Mouse (Mus musculus): Measurements from ENCODE around the gene Zfp511. TPM values are rescaled to one million over a fixed set of nuclear protein-coding genes. Genes with fewer than 3 reads are reported as not detected.

Zfp511 gene
- total RNA-seq, 2 experiments from 2014 or later: 7.5 to 8.4 TPM

DNA sequence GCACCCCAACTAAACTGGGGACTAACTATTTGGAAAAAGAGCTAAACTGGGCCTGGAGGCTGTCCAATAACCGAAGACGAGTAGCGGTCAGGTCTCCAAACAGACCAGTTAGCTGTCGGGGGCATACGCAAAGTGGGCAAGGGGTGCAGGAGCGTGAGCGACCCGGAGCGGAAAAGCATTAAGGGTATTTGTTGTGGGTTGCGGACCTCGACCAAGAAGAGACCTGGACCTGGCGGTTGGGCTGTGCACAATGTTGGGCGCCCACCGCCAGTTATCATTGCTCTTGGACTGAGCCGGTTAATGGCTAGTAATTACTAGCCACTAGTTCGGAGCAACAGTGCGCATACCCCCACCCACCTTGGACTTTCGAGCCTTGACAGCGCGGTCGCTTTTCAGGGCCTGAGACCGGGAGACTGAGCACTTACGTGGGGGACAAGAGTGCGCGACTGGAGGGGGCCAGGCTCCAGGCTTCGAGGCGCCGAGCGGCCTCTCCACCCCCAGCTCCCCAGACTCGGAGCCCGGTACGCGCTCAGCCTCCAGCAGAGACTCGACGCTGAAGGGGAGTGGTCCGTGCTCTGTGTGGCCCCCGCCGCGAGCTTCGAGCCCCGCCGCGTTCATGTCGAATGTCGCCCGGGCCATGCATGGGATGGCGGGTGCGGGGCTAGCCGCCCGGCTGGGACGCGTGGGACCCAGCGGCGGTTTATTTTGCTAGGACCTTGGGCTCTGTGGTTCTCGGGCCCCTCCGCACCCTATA lies 12.3 kb downstream of the Zfp511 start, which contains the start of gene Msx3:
Msx3 (minus strand) TSS at position 729 of the 754 bp plus-strand sequence.
- no peak for DNase-seq

DNA sequence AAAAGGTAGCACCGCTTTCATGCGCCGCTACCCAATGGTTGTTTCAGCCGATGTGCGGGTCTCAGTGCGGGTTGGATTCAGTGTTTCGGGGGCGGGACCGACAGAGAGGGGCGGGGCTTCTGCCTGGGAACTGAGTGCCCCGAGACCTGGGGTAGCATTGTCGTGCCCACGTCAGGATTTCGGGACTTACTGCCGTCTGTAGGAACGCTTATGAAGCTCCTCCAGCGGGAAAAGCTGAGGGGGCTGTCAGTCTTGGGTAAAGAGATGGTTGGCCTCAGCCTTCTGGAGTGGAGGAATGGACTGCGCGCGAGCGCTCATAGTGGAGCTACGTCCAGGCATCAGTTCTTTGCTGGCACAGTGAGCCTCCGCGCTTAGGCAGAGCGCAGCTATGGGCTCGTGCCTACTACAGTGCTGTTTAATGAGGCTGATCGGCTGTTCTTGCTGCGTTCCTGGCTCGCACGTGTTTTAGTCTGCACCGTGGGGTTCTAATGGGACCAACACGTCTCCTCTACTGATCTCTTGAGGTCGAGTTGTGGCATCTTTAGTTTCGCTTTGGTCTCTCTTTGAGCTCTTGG lies 13.0 kb downstream of the Zfp511 start:
- DNase-seq: peak in 1 of 2 experiments; percentile 45

DNA sequence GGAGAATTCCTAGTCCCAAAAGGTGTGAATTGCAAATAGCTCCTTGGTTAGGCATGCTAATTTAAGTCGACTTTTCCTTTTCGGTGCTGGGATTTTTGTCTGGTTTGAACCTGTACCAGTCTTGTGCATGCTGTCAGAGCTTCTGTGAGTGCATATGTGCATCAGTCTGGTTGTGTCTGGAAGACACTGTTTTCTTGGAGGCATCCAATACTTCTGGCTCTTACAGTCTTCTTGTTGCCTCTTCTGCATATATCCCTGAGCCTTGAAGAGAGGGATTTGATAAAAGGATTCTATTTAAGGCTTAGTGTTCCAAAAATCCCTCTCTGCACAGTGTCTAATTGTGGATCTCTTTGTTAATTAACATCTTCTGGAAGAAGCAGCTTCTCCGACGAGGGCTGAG lies 17.9 kb downstream of the Zfp511 start:
- no peak for DNase-seq

DNA sequence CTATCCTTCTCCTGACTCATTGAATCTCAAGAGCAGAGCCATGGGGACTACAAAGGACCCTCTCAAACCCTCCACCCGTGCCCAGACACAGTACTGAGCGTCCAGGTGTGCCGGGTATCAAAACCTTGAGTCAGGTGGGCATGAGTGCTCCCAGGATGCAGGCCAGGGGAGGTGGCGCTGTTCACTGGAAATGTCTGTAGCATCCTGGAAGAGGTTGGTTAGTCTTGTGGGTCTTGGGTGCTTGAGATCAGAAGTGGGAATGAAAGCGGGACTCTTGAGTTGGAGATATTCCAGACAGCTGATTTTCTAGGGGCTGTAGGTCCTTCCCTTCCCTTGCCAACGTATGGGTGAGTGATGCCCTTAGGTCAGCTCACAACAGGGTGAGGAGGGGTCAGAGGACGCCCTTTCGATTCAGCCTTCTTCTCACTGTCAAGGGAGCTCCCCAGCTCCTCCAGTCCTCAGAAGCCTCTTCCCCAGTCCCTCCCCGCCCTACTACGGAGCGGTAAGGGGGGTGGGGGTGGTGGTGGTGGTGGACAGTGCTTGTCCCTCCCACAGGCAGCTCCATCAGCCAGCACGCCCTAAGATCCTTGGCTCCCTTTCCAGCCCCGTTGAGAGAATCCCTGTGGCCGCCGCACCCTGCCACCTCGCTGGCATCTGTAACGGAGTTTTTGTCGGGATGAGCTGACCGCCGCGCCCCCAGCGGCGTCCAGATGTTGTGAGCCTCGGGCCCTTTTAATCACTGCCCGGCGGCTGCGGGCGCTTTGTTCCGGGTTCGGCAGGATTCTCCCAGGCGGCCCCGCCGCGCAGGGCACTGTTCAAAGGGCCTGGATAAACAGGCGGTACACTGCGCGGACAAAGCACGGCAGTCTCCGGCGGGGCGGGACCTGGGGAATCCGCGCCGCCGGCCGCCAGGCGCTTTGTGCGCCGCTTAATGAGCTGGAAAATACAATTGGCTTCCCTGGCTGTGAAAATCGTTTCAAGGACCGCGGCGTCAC lies 21.5 kb downstream of the Zfp511 start:
- DNase-seq: peak in 1 of 2 experiments; percentile 19

DNA sequence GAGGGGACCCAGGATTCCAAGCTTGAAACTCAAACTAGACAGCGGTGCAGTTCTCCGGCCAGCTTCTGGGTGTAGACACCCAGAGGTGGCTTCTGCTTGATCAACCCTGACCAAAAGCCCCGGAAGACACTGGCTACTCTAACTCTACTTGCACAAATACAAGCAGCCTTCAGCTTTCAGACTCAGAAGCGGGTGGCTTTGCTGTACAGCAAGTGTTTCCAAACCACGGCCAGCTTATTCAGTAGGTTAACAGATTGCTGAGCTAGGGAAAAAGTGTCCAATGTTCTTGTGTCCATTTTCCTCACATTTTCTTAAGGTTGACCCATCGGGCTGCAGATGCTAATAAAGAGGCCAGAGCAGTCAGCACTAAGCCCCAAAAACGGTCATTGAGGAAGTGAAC lies 22.3 kb downstream of the Zfp511 start:
- DNase-seq: no peak

DNA sequence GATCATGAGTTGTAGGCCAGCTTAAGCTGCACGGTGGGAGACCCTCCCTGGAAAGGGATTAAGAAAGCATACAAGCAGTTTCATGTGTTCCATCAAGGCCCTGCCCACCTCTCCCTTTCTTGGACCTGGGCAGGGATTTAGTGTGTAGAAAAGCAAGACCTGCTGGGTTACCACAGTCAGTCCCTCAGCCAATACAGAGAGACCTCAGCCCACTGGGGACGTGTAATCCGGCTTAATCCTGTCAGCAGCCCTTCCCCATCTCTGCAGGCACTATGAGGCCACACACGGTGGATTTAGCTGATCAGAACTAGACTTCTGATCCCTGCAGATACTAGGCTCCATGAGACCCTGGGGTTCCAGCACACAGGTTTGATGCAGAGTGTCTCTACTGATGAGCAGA lies 23.4 kb downstream of the Zfp511 start:
- DNase-seq: no peak

DNA sequence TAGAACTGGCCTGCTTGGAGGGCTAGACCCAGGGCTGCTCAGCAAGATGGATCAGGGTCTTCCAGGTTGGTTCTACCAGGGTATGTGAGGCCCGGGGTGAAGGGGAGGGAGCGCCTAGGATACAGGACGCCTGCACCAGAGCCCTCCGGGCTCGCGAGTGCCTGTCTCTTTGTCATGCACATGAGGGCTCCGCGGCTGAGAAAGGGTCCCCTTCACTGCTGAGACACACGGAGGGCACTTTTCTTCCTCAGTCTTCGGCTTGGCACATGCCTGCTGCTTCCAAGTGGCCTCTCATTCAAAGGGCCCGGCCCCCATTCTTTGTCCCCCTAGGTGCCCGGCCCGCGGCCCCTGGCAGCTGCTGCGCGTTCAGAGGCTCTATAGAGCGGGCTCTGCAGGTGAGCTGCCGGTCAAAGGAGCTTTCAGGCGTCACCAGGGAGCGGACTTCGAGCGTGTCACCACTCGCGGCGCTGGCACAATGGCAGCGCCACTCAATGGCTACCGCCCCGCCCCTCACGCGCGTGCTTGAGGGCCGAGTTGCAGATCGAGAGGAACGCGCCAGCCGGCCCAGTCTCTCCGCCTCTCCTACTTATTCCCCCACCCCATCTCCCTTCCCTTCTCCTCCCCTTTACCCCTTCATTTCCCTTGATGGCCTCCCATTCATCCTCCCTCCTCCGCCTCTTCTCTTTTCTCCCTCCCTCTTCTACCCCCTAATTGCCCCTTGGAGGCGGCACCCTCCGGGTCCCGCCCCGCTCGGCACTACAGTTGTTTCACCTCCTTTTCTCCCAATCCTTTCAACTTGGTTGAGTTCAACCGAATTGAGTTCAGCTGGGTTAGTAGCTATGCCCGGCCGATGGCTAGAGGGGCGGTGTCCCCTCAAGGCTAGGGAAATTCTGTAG lies 25.0 kb downstream of the Zfp511 start:
- DNase-seq: no peak

DNA sequence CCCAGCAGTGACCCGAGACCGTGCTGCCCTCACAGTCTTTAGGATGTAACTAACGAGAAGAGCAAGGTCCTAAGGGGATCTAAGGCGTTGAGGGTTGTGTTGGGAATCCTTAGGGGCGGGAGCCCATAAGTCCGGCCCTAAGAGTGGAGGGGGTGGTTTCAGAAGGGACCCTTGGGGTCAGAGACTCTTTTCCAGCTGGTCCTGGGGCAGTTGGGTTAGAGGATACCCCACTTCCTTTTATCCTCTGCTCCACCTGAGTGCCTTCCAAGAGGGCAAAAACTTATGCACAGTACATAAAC lies 25.6 kb downstream of the Zfp511 start:
- no peak for DNase-seq

DNA sequence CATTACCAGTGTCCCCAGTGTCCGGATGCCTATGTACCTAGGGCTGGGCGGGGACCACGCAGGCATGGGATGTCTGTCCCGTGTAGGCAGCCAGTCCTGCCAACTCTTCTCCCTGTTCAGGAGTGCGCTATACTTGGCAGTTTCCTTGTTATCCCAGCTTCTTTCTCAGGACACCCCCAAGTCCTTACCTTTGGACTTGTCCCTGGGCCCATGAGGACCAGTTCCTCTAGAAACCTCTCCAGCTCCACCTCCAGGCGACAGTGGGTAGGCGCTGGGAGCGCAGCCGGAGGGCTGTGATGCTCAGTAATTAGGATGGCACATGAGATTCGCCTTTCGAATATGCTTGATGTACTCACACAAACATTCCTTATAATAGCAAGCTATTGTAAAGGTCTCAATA lies 26.1 kb downstream of the Zfp511 start:
- DNase-seq: peak in 1 of 2 experiments; percentile 15

DNA sequence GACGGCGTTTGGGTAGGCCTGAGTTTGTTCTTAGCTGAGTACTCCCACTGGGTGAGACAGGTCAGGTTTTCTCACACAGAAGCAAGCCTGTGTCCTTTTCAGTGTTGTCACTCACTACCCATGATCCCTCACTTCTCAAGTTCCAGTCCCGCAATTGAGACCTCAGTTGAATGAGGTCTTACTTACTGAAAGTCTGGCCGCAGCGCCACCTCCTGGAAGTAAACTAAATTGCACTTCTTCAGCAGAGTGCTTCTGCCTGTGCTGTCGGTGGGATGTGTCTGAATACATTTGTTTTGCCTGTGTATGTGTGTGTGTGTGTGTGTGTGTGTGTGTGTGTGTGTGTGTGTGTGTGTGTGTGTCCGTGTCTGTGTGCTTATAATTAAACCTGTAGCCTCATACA lies 26.9 kb downstream of the Zfp511 start:
- peak; percentile 40 to 75 for DNase-seq

DNA sequence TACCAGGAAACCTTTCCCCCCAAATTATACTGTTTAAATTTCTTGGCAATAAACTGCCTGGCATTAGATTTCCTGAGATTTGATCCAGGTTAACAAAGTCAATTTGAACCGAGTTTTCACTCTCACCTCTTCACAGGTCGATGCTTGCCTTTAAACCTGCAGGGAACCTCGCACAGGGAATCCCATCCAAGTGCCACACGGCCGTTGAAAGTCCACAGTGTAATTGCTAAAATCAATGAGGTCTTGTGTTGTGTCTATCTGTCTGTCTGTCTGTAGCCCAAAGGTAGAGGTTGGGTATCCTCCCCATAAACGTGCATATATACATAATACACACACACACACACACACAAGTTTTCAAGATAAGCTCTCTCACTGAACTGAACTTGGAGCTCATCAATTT lies 31.2 kb downstream of the Zfp511 start:
- DNase-seq: no peak

DNA sequence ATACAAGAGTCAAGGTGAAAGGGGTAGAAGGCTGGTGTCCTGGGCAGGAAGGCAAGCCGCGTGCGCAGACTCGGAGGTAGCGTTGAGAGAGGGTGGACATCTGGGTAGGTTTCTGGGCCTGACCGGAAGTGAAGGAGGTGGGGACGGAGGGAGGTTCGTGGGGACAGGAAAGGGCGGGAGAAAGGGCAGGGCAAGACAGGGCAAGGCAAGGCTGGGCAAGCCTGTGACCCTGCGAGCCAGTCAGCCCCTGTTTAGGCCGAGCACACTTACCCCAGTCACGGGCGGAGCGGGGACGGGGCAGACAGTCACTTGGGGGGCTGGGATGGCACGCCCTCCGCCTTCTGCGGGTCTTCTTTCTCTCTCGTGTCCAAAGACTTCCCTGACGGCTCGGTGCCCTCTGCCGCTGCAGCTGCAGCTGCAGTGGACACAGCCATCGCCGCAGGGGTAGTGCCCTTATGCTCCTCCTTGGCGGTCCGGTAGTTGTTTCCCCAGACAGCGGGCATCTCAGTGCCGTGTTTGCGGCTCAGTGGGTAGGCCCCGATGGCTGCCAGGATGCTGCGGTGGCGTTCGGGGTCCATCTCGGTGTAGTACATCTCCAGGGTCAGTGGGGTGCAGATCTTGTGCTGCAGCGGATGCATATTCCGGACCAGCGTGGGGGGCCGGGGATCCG lies 34.0 kb downstream of the Zfp511 start:
- DNase-seq: peak; percentile 21 to 41

DNA sequence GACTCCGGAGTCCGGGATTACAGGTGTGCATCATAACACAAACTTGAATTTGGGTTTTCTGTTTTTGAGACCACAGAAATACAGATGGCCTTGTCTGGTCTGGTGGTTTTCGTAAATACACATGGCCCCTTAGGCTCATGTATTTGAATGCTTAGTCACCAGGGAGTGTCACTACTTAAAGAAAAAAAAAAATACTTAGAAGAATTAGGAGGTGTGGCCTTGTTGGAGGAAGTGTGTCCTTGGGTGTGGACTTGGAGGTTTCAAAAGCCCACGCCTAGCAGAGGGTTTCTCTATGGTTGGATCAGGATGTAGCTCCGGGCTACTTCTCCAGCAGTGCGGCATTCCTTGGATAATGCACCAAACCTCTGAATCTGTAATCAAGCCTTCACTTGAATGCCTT lies 41.5 kb downstream of the Zfp511 start:
- no peak for DNase-seq

DNA sequence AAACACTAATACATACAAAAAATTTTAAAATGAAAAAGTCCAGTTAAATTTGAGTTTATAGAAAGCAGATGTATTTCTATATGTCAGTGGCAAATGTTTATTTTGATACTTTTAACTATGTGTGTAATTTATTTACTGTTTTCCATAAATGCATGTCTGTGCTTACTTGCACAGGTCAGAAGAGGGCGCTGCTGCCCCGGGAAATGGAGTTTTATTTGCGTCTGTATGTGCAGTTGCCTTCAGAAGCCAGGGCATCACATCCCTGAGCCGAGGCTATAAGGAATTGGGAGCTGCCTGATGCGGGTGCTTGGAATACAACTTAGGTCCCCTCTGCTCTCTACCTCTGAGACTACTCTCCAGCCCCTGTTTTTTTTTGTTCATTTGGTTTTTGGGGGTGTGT lies 42.5 kb downstream of the Zfp511 start:
- DNase-seq: peak; percentile 45 to 82

DNA sequence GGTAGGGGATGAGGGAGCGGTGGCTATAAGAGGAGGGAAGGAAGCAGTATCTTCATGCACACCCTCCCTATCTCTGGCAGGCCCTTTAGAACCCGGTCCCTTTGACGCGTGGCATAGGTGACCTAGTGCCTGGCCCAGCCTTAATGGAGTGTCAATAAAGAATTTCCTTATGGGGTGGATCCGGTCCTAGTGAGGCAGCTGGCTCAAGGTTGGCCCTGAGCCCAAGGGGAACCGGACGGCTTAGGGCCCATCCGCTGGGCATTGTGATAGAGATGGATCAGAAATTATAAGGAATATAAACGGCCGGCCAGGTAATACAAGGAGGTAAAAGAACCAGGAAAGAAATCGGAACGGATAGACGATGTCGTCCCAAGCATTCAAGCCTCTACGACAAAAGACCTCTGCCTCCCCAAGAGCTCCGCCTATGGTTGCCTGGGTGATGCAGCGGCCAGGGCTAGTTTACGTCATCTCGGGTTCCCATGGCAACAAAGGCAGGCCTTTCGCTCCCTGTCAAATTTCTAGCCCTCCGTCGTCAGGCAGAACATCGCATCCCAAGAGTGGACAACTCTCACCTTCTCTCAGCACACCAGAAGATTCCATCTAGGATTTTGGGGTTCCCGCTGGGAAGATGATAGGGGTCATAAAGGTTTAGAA lies 44.4 kb downstream of the Zfp511 start:
- DNase-seq: peak; percentile 70 to 75

DNA sequence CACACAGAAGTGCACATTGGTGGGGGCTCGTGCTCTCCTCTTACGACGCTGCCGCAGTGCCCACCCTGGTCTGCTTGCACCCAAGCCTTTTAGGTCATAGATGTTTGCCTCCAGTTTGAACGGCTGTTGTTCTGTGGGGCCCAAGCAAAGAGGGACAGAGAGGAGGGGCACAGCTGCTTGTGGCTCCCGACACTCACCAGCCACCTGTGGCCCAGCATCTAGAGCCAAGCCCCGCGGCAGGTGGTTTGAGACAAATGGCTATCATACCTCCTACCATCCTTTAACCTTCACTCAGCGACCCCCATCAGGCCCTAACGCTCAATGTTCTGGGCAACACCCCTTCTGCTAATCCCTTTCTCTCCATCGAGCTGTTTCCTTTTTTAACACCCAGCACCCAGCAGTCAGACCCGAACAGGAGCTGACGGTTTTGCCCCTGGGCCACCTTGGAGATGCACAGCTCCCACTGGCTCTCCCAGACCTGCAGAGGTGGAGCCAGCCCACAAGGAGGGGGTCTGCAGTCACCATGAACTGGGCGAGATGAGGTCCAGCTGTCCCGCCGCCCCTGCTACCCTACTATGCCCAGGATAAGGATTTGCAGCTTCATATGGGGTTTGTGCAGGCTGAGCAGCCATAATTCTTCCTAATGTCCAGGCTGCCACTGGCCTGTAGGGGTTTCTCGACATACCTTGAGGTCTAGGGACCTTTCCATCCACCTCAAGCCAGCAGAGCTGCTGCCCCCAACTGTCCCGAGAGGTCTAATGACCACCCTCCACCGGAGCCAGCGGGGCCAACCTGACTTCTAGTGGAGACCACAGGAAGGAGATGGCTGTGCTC lies 45.4 kb downstream of the Zfp511 start:
- no peak for DNase-seq

DNA sequence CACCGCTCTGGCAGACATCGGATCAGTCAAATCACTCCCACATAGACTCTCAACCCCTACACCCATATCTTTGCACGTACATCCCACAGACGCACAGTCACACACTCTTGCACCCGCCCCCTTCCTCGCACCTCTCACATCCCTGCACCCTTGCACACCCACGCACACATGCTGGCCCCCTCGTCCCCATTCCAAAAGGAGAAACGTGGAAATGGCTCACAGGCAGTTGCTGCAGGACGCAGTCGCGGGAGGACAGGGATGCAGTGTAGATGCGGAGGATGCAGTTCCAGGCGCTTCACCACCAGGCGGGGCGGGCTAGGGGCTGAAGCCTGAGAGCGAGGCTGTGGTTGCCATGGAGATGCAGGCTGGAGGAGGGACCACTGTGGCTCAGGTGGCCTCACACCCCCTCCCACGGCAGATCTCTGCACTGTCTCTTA lies 46.1 kb downstream of the Zfp511 start, which contains the start of gene Caly:
Caly (minus strand) TSS at position 307 of the 437 bp plus-strand sequence.
- no peak for DNase-seq

Data from heart, adult 18-20 months (tissue).